8 mouse cellular contexts compared by ENCODE assay signal in genomic region chr1:127677131-127677631, GRCm38 (mm10). TPM values are rescaled to one million over a fixed set of nuclear protein-coding genes. Genes with fewer than 3 reads are reported as not detected.
A peak's percentile ranks its signal among the peaks of the same experiment; 100 is the strongest.
DNase-seq lines count a peak whose midpoint lies in the region; ATAC-seq and TF ChIP-seq lines count a peak whose summit lies in the region.

No protein-coding gene starts in this region.

- under 1% methylated on average over 43 of the region's 44 CpGs for whole genome bisulfite sequencing in heart, embryonic 10.5 days
- 1% methylated on average over 44 of the region's 44 CpGs for WGBS in embryonic facial prominence, embryonic 10.5 days
- WGBS in hindbrain, embryonic 16.5 days = under 1% methylated on average over 26 of the region's 44 CpGs
- WGBS in lung, adult 2 months = 1% methylated on average over 44 of the region's 44 CpGs
- 2% methylated on average over 44 of the region's 44 CpGs for WGBS in small intestine, adult 2 months

- ATAC-seq in hindbrain, embryonic 16.5 days = peak; percentile 41

- no peak for TF ChIP-seq CTCF in lung, adult 2 months (IDR thresholded peaks at IDR 0.05; ENCODE audit: insufficient read depth, low read length)
- TF ChIP-seq CTCF in small intestine, adult 2 months (IDR thresholded peaks at IDR 0.05; ENCODE audit: extremely low read depth, insufficient read length, insufficient replicate concordance, low read depth, low read length) = no peak

- TF ChIP-seq POLR2A in lung, adult 2 months (IDR thresholded peaks at IDR 0.05; ENCODE audit: borderline replicate concordance, extremely low read depth, low read depth, low read length) = no peak
- no peak for TF ChIP-seq POLR2A in small intestine, adult 2 months (IDR thresholded peaks at IDR 0.05; ENCODE audit: low read depth, low read length)

- intact Hi-C loops in heart, postnatal 36 days (cut with DNase I) = no loop called here

- peak overlapping the region; percentile 88 for H3K27ac ChIP-seq in heart, embryonic 10.5 days
- peak overlapping the region; percentile 35; the same call in 1 of the 2 replicates for H3K27ac ChIP-seq in embryonic facial prominence, embryonic 10.5 days (replicated peaks)
- H3K27ac ChIP-seq in hindbrain, embryonic 16.5 days (ENCODE audit: low read depth, low read length) = peak overlapping the region; percentile 69
- H3K27ac ChIP-seq in small intestine, adult 2 months (ENCODE audit: insufficient read depth, low read depth, low read length) = no peak overlapping the region

- H3K4me1 ChIP-seq in heart, embryonic 10.5 days = peaks cover 38% of the 10 kb centered on the region
- peaks cover 17% of the 10 kb centered on the region for H3K4me1 ChIP-seq in embryonic facial prominence, embryonic 10.5 days
- H3K4me1 ChIP-seq in hindbrain, embryonic 16.5 days (ENCODE audit: control insufficient read depth, insufficient read depth, low read depth, low read length) = peaks cover 9% of the 10 kb centered on the region; the same call in 1 of the 2 replicates
- no peaks in the 10 kb centered on the region; the same call in 1 of the 2 replicates for H3K4me1 ChIP-seq in lung, adult 2 months (ENCODE audit: control insufficient read depth, insufficient read depth, low read length)
- peaks cover 6% of the 10 kb centered on the region for H3K4me1 ChIP-seq in small intestine, adult 2 months (ENCODE audit: control insufficient read depth, insufficient read depth, insufficient read length, low read length)

- H3K4me2 ChIP-seq in hindbrain, embryonic 16.5 days (ENCODE audit: low read length) = peak overlapping the region; percentile 85

- peaks cover 47% of the 10 kb centered on the region for H3K27me3 ChIP-seq in heart, embryonic 10.5 days (ENCODE audit: insufficient read depth, poor library complexity, severe bottlenecking)
- peaks cover 79% of the 10 kb centered on the region for H3K27me3 ChIP-seq in embryonic facial prominence, embryonic 10.5 days (replicated peaks; ENCODE audit: low read depth, poor library complexity, severe bottlenecking)
- H3K27me3 ChIP-seq in hindbrain, embryonic 16.5 days (replicated peaks; ENCODE audit: control insufficient read depth, insufficient read depth, low read length) = no peaks in the 10 kb centered on the region; the same call in none of the 2 replicates
- H3K27me3 ChIP-seq in small intestine, adult 2 months (ENCODE audit: control insufficient read depth, insufficient read depth, low read length) = peaks cover 34% of the 10 kb centered on the region

- no peaks in the 10 kb centered on the region for H3K9me3 ChIP-seq in heart, embryonic 10.5 days
- H3K9me3 ChIP-seq in embryonic facial prominence, embryonic 10.5 days = no peaks in the 10 kb centered on the region
- H3K9me3 ChIP-seq in hindbrain, embryonic 16.5 days (ENCODE audit: control insufficient read depth, low read length) = no peaks in the 10 kb centered on the region

- peak overlapping the region; percentile 70 for H3K9ac ChIP-seq in hindbrain, embryonic 16.5 days (ENCODE audit: low read depth, low read length)

- no peaks in the 10 kb centered on the region for H3K36me3 ChIP-seq in heart, embryonic 10.5 days
- H3K36me3 ChIP-seq in embryonic facial prominence, embryonic 10.5 days (replicated peaks) = no peaks in the 10 kb centered on the region
- no peaks in the 10 kb centered on the region for H3K36me3 ChIP-seq in hindbrain, embryonic 16.5 days (ENCODE audit: control insufficient read depth, insufficient read depth, low read length)
- no peaks in the 10 kb centered on the region for H3K36me3 ChIP-seq in small intestine, adult 2 months (ENCODE audit: control insufficient read depth, insufficient read depth, low read length)

- H3K4me3 ChIP-seq in heart, embryonic 10.5 days = peak overlapping the region; percentile 76
- H3K4me3 ChIP-seq in embryonic facial prominence, embryonic 10.5 days = peak overlapping the region; percentile 66
- peak overlapping the region; percentile 65 for H3K4me3 ChIP-seq in hindbrain, embryonic 16.5 days (ENCODE audit: low read length)
- peak overlapping the region; percentile 59 for H3K4me3 ChIP-seq in lung, adult 2 months (replicated peaks; ENCODE audit: extremely low read depth, low read depth, low read length)
- H3K4me3 ChIP-seq in small intestine, adult 2 months (ENCODE audit: low read depth, low read length) = peak overlapping the region; percentile 60

- DNase-seq in heart, embryonic 10.5 days (ENCODE audit: low spot score) = no peak
- no peak for DNase-seq in heart, postnatal 36 days
- DNase-seq in Muller cell, postnatal 12 days (ENCODE audit: inconsistent ontology term) = peak; percentile 30
- DNase-seq in embryonic facial prominence, embryonic 10.5 days (ENCODE audit: low spot score) = peak; percentile 55
- peak; percentile 25 for DNase-seq in lung, adult 2 months
- DNase-seq in frontal cortex, postnatal 14 days (ENCODE audit: low spot score in 2 of 2) = no peak

RNA-seq across cellular contexts. Expression of gene Tmem163, which starts 2.2 kb away (rescaled TPM):
- 27.6 and 29.7 TPM in 2 replicates for polyA plus RNA-seq in heart, embryonic 10.5 days (2016; fragmentation: Nextera tagmentation; extraction: Ambion mirVana)
- total RNA-seq in heart, postnatal 36 days (2021) = 1 to 10 TPM; 4.8 to 9.5 TPM
- polyA plus RNA-seq in embryonic facial prominence, embryonic 10.5 days (2016; fragmentation: Nextera tagmentation; extraction: Ambion mirVana) = 3.0 and 4.2 TPM in 2 replicates
- 49.0 and 50.5 TPM in 2 replicates for polyA plus RNA-seq in hindbrain, embryonic 16.5 days (2015; fragmentation: Nextera tagmentation; extraction: Ambion mirVana)
- polyA plus RNA-seq in lung, adult 2 months (2012; rRNA removed) = 25.3 and 35.9 TPM in 2 replicates
- 0.47 and 1.0 TPM in 2 replicates for polyA plus RNA-seq in small intestine, adult 2 months (2012; rRNA removed)

RNA-seq across cellular contexts. Expression of gene Acmsd, which starts 52.0 kb away (rescaled TPM):
- 0.58 and 0.68 TPM in 2 replicates for polyA plus RNA-seq in heart, embryonic 10.5 days (2016; fragmentation: Nextera tagmentation; extraction: Ambion mirVana)
- total RNA-seq in heart, postnatal 36 days (2021) = under 1 TPM; 0.24 to 0.28 TPM
- polyA plus RNA-seq in embryonic facial prominence, embryonic 10.5 days (2016; fragmentation: Nextera tagmentation; extraction: Ambion mirVana) = 0.11 and 0.22 TPM in 2 replicates
- polyA plus RNA-seq in hindbrain, embryonic 16.5 days (2015; fragmentation: Nextera tagmentation; extraction: Ambion mirVana) = 0.14 TPM in 1 of 2 replicates, not detected in the other
- 0.05 TPM in 1 of 2 replicates, not detected in the other for polyA plus RNA-seq in lung, adult 2 months (2012; rRNA removed)
- not detected in 2 replicates for polyA plus RNA-seq in small intestine, adult 2 months (2012; rRNA removed)

Comparison
In these comparisons a context has a peak if more than half of its experiments do, and no peak if none do; other contexts are left out.
1. DNase-seq: peak in Muller cell, postnatal 12 days (single experiment), embryonic facial prominence, embryonic 10.5 days (single experiment) and lung, adult 2 months (single experiment); none in heart, embryonic 10.5 days (single experiment), heart, postnatal 36 days (0 of 2) and frontal cortex, postnatal 14 days (0 of 2).
2. Peak in every context shown above with its lines, with median percentiles within 50 percentile points of each other: H3K4me3 ChIP-seq.